Comparison of ENCODE assay signal across 8 mouse cellular contexts in the genomic region with DNA sequence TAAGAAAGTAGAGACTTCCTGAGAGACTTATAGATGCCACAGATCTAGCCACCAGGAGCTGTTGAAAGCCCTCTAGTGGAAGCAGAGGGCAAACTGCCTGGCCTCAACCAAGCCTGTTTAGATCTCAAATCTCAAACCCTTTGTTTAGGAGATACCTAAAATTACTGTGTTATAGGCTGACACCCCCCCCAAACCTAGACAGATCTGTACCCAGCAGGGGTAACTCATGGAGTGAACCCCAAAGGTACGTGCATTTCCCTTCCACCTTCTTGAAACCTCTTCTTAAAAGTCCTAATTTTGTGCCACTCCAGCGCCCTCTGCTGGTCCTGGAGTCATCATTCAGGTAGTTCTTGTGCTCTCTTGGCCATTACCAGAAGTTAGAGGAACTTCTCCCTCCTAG. TPM values are rescaled to one million over a fixed set of nuclear protein-coding genes. Genes with fewer than 3 reads are reported as not detected.
DNase-seq lines count a peak whose midpoint lies in the region; ATAC-seq and TF ChIP-seq lines count a peak whose summit lies in the region.

No protein-coding gene starts in this region.

- H3K4me3 ChIP-seq in forebrain, embryonic 10.5 days = no peak overlapping the region
- no peak overlapping the region for H3K4me3 ChIP-seq in midbrain, embryonic 13.5 days (replicated peaks)

- 4% methylated on average over 2 of the region's 2 CpGs for WGBS in forebrain, embryonic 10.5 days
- 0% methylated on average over 2 of the region's 2 CpGs for WGBS in midbrain, embryonic 13.5 days

- H3K36me3 ChIP-seq in forebrain, embryonic 10.5 days (replicated peaks) = no peaks in the 10 kb centered on the region
- no peaks in the 10 kb centered on the region for H3K36me3 ChIP-seq in midbrain, embryonic 13.5 days

- H3K9ac ChIP-seq in midbrain, embryonic 13.5 days (replicated peaks) = no peak overlapping the region

- peak; percentile 61 for DNase-seq in 3T3-L1 (ENCODE audit: low read depth, low spot score)
- DNase-seq in B cell, adult 2 months = peak; percentile 42 to 45
- DNase-seq in brain, embryonic 14.5 days (ENCODE audit: low read depth) = peak; percentile 96
- peak; percentile 66 for DNase-seq in forebrain, embryonic 10.5 days (ENCODE audit: extremely low spot score, low spot score)
- DNase-seq in layer of hippocampus, adult 9-11 months = peak; percentile 60
- DNase-seq in testis, postnatal 10 days (ENCODE audit: low spot score) = peak; percentile 56
- no peak for DNase-seq in gastrocnemius, adult 8-10 months (ENCODE audit: low spot score in 2 of 2)

- no peaks in the 10 kb centered on the region for H3K9me3 ChIP-seq in forebrain, embryonic 10.5 days
- H3K9me3 ChIP-seq in midbrain, embryonic 13.5 days = no peaks in the 10 kb centered on the region

- peaks cover 22% of the 10 kb centered on the region for H3K4me1 ChIP-seq in forebrain, embryonic 10.5 days
- peaks cover 29% of the 10 kb centered on the region for H3K4me1 ChIP-seq in midbrain, embryonic 13.5 days (replicated peaks)

- peaks cover 43% of the 10 kb centered on the region for H3K27me3 ChIP-seq in forebrain, embryonic 10.5 days (ENCODE audit: poor library complexity, severe bottlenecking)
- H3K27me3 ChIP-seq in midbrain, embryonic 13.5 days = no peaks in the 10 kb centered on the region

- peak; percentile 72; the same call in 1 of the 2 replicates for TF ChIP-seq CTCF in brain, embryonic 14.5 days (IDR thresholded peaks at IDR 0.05; ENCODE audit: borderline replicate concordance, extremely low read depth, insufficient read depth, insufficient read length)

- no peak for TF ChIP-seq POLR2A in brain, embryonic 14.5 days (IDR thresholded peaks at IDR 0.05; ENCODE audit: borderline replicate concordance, extremely low read depth, insufficient read depth, insufficient read length, poor library complexity, severe bottlenecking)

- H3K27ac ChIP-seq in forebrain, embryonic 10.5 days = no peak overlapping the region
- H3K27ac ChIP-seq in midbrain, embryonic 13.5 days = no peak overlapping the region

- ATAC-seq in midbrain, embryonic 13.5 days = no peak

- peak overlapping the region; percentile 16 for H3K4me2 ChIP-seq in midbrain, embryonic 13.5 days (replicated peaks)

RNA-seq across cellular contexts. Expression of a gene that starts 1.1 kb away (rescaled TPM):
- 150 and 215 TPM in 2 replicates for polyA plus RNA-seq in brain, embryonic 14.5 days (2012; rRNA removed)
- 6.4 and 8.3 TPM in 2 replicates for polyA plus RNA-seq in forebrain, embryonic 10.5 days (2016; fragmentation: Nextera tagmentation; extraction: Ambion mirVana)
- polyA plus RNA-seq in midbrain, embryonic 13.5 days (2015; fragmentation: Nextera tagmentation; extraction: Ambion mirVana) = 156 and 168 TPM in 2 replicates
- total RNA-seq in gastrocnemius, adult 8-10 months (2022) = not detected

Comparison
In these comparisons a context has a peak if more than half of its experiments do, and no peak if none do; other contexts are left out.
1. DNase-seq: peak in 3T3-L1 (single experiment), B cell, adult 2 months (2 of 2), brain, embryonic 14.5 days (single experiment), forebrain, embryonic 10.5 days (single experiment), layer of hippocampus, adult 9-11 months (single experiment) and testis, postnatal 10 days (single experiment); none in gastrocnemius, adult 8-10 months (0 of 2).
2. RNA of a gene that starts 1.1 kb away (polyA plus RNA-seq): 150 to 215 TPM in brain, embryonic 14.5 days and 156 to 168 TPM in midbrain, embryonic 13.5 days; 6.4 to 8.3 TPM in forebrain, embryonic 10.5 days; every median in the first group is over 10 times any median in the second.